Mouse (Mus musculus): Measurements from ENCODE around the gene Eif3c. TPM values are rescaled to one million over a fixed set of nuclear protein-coding genes. Genes with fewer than 3 reads are reported as not detected.
A peak's percentile ranks its signal among the peaks of the same experiment; 100 is the strongest.

Eif3c gene
- polyA plus RNA-seq (2016; fragmentation: Nextera tagmentation; extraction: Ambion mirVana), result 230 and 241 TPM in 2 replicates

DNA sequence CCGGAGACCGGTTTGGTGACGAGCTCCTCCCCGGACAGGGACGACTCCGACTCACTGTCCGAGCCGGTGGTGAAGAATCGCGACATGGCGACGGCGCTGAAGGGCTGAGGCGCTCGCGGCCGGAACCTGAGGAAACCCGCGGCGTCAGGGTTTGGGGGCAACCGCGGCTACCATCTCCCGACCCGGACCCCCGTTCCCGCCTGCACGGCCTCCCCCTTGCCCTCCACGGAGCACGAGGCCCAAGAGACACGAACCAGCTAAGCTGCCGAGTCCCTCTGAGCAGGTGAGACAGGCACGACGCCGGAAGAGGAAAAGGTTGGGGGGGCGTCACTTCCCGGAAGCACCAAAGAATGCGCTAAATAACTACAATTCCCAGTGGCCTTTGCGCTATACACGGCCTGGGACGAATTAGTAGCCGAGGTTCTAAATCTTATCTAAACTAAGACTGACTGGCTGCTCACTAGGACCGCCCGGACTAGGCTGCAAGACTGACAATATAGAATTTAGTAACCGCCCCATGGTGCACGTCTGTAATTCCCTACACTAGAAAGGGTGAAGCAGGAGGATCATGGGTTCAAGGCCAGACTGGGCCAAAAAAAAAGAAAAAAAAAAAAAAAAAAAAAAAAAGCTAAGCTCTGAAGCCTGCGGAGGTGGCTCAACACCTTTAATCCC lies at the start of gene Eif3c:
Gene Eif3c (minus strand): TSS at position 318 of the 672 bp plus-strand sequence.
- peaks cover 37% of the 10 kb centered on the region for H3K36me3 ChIP-seq
- H3K4me3 ChIP-seq, result peak within 1 kb of the TSS; percentile 86
- H3K27me3 ChIP-seq (ENCODE audit: low read depth, poor library complexity, severe bottlenecking), result no peaks in the 10 kb centered on the region
- peak; percentile 91 for DNase-seq (ENCODE audit: low spot score)
- peak within 1 kb of the TSS; percentile 89 for H3K27ac ChIP-seq
- whole genome bisulfite sequencing, result under 1% methylated on average over 46 of the region's 46 CpGs
- H3K4me1 ChIP-seq, result peaks cover 9% of the 10 kb centered on the region
- no peaks in the 10 kb centered on the region for H3K9me3 ChIP-seq (replicated peaks)

DNA sequence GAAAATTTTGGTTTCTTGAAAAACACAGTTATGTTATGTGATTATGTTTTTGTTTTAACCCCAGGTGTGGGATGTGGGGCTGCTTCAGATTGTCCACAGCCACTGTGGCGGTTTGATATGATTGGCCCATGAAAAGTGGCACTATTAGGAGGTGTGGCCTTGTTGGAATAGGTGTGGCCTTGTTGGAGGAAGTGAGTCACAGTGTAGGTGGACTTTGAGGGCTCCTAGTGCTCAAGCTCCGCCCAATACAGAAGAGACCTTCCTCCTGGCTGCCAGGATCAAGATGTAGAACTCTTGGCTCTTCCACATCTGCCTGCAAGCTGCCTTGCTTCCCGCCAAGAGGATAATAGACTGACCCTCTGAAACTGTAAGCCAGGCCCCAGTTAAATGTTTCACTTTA lies 46.5 kb upstream of the Eif3c start:
- Histone ChIP-seq H3K27ac (no peak overlapping the region), H3K4me1 (no peaks in the 10 kb centered on the region), H3K36me3 (no peaks in the 10 kb centered on the region), H3K27me3 (ENCODE audit: low read depth, poor library complexity, severe bottlenecking) (no peaks in the 10 kb centered on the region), H3K4me3 (no peak overlapping the region), H3K9me3 (replicated peaks) (no peaks in the 10 kb centered on the region)
- WGBS, result 79% methylated on average over 3 of the region's 3 CpGs
- no peak for DNase-seq (ENCODE audit: low spot score)

DNA sequence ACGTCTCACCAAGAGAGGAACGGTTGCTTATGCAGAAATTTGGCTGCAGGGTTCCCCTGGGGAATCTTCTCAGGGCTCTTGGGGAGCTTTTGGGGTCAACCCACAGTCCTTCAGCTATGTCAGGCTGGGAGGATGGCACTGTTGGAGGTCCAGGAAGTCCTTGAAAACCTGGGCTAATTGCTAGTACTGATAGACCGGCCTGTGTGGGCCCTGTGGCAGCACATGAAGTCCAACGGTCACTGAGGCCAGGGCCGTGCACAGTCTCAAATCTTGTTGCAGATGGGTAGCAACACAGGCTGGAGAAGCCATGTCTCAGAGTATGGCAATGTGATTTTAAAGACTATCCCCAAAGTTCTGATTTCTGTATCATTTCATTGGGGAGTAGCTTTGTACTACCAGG lies 41.6 kb upstream of the Eif3c start:
- H3K36me3 ChIP-seq, result no peaks in the 10 kb centered on the region
- 90% methylated on average over 5 of the region's 5 CpGs for WGBS
- no peaks in the 10 kb centered on the region for H3K9me3 ChIP-seq (replicated peaks)
- H3K4me3 ChIP-seq, result no peak overlapping the region
- no peak overlapping the region for H3K27ac ChIP-seq
- no peaks in the 10 kb centered on the region for H3K4me1 ChIP-seq
- no peaks in the 10 kb centered on the region for H3K27me3 ChIP-seq (ENCODE audit: low read depth, poor library complexity, severe bottlenecking)
- DNase-seq (ENCODE audit: low spot score), result no peak

DNA sequence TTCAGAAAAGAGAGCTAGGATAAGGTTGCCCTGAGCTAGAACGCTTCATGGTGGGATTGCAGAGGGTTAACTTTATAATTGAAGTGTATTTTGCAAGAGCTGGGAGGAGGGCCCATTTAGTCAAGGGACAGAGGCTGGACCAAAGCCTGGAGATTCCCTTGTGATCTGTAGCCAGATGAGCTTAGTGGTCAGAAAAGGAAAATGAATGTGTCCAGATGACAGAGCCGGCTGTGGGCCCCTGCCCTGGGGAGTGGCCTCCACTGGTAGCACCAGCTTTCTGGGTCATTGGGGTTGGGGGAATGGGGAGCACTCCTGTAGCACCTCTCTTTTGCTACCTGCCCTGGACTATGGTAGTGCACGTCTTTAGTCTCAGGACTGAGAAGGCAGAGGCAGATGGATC lies 40.9 kb upstream of the Eif3c start:
- H3K27me3 ChIP-seq (ENCODE audit: low read depth, poor library complexity, severe bottlenecking), result no peaks in the 10 kb centered on the region
- DNase-seq (ENCODE audit: low spot score), result no peak

DNA sequence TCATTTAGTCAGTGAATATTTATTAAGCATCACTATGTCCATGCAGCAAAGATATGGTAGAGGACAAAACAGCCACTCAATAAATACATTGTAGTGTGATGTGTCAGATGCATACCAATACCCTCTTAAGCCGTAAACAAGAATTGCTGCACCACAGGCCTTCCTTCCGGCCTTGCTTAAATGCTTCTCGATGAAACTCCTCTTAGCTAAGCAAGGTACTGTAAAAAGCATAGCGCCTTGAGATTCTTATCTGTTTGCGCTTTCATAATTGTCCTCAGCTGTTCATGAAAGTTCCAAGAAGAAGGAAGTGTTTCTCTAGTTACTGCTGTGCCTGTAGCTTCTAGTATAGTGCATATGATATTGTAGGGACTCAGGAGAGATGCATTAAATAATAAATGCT lies 40.4 kb upstream of the Eif3c start:
- no peaks in the 10 kb centered on the region for H3K9me3 ChIP-seq (replicated peaks)
- no peak overlapping the region for H3K4me3 ChIP-seq
- no peaks in the 10 kb centered on the region for H3K4me1 ChIP-seq
- 80% methylated on average over 5 of the region's 5 CpGs for WGBS
- no peaks in the 10 kb centered on the region for H3K27me3 ChIP-seq (ENCODE audit: low read depth, poor library complexity, severe bottlenecking)
- DNase-seq (ENCODE audit: low spot score), result no peak
- H3K36me3 ChIP-seq, result no peaks in the 10 kb centered on the region
- no peak overlapping the region for H3K27ac ChIP-seq

More for the DNA sequence above, 40.9 kb upstream of the Eif3c start:
- Histone ChIP-seq H3K4me1 (no peaks in the 10 kb centered on the region), H3K36me3 (no peaks in the 10 kb centered on the region), H3K27ac (no peak overlapping the region), H3K4me3 (no peak overlapping the region), H3K9me3 (replicated peaks) (no peaks in the 10 kb centered on the region)
- 83% methylated on average over 3 of the region's 3 CpGs for WGBS

DNA sequence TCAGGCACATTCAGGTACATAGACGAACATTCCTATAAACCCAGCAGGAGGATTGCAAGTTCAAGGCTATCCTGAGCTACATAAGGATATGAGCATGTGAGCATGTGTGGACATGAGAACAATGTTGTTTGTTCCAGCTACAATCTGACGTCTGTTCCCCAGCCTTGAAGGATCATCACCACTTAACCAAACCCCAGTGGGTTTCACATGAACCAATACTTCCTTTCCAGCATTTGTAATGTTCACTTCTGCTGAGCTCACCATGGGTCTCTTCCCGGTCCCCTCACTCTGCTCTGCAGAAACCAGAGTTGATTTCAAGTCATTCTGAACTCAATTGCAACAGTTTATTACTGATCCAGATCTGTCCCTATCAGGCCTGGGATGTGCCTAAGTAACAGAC lies 36.4 kb upstream of the Eif3c start:
- DNase-seq (ENCODE audit: low spot score), result no peak
- H3K9me3 ChIP-seq (replicated peaks), result no peaks in the 10 kb centered on the region
- H3K27ac ChIP-seq, result no peak overlapping the region
- peaks cover 8% of the 10 kb centered on the region for H3K4me1 ChIP-seq
- 85% methylated on average over 3 of the region's 3 CpGs for WGBS
- no peak overlapping the region for H3K4me3 ChIP-seq
- no peaks in the 10 kb centered on the region for H3K27me3 ChIP-seq (ENCODE audit: low read depth, poor library complexity, severe bottlenecking)
- H3K36me3 ChIP-seq, result no peaks in the 10 kb centered on the region

DNA sequence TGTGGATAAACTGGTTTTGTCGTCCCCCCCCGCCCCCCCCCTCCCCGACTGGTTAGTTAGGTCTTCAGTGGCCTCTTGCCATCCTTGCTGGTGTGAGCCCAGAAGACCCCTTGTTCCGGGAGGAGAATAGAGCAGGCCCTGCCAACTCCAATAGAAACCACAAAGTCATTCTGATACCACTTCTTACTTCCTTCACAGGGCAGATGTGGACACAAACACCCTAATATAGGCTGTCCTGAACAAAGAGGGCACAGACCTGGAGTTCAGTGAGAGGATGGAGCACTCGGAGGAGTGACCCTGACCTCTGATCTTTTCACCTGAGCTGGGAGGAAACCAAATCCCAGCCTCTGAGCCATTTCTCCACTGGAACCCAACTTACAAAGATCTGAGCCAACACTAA lies 35.7 kb upstream of the Eif3c start:
- H3K4me1 ChIP-seq, result peaks cover 8% of the 10 kb centered on the region
- WGBS, result 49% methylated on average over 5 of the region's 5 CpGs
- H3K4me3 ChIP-seq, result no peak overlapping the region
- no peak overlapping the region for H3K27ac ChIP-seq
- H3K27me3 ChIP-seq (ENCODE audit: low read depth, poor library complexity, severe bottlenecking), result no peaks in the 10 kb centered on the region
- no peaks in the 10 kb centered on the region for H3K36me3 ChIP-seq
- no peaks in the 10 kb centered on the region for H3K9me3 ChIP-seq (replicated peaks)
- no peak for DNase-seq (ENCODE audit: low spot score)

DNA sequence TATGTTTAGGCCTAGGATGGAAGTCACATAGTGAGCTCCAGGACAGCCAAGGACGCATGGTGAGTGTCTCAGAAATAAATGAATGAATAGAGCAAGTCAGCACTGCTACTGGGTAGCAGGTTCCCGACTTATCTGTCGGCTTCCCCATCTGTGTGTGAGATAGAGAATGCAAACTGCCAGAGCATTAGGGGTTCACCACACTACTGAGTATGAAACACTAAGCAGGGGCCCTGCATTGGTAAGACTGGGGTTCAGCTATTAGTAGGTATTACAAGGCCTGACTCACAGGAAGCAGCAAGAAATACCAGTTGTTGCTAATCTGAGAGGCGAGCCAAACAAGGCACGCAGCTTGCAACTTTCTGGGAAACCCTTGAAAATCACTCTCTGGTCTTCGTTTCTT lies 32.7 kb upstream of the Eif3c start:
- 89% methylated on average over 6 of the region's 6 CpGs for WGBS

DNA sequence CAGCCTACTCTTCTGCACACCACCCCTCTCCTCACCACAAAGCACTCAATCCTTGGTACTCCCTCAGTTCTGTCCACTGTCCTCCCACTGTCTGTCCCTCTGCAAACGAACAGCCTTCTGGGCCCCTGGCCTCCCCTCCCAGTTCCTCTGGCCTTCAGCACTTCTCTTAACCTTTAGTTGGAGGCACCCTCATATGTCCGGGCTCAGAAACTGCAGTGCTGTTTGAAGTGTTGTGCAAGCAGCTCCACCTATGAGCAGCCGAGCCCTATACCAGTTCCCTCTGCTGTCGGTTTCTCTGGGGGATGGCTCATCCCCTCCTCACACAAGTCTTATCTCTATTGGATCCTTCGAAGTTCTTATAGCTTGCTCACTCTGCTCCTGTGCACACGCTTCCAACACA lies 30.2 kb upstream of the Eif3c start:
- H3K4me3 ChIP-seq, result no peak overlapping the region
- 71% methylated on average over 6 of the region's 6 CpGs for WGBS
- peaks cover 4% of the 10 kb centered on the region; the same call in 1 of the 2 replicates for H3K27me3 ChIP-seq (ENCODE audit: low read depth, poor library complexity, severe bottlenecking)
- no peaks in the 10 kb centered on the region for H3K36me3 ChIP-seq
- peaks cover 8% of the 10 kb centered on the region for H3K4me1 ChIP-seq
- no peak overlapping the region for H3K27ac ChIP-seq
- no peak for DNase-seq (ENCODE audit: low spot score)
- H3K9me3 ChIP-seq (replicated peaks), result no peaks in the 10 kb centered on the region

More for the DNA sequence above, 32.7 kb upstream of the Eif3c start:
- no peaks in the 10 kb centered on the region for H3K9me3 ChIP-seq (replicated peaks)
- H3K4me1 ChIP-seq, result peaks cover 8% of the 10 kb centered on the region
- no peak overlapping the region for H3K4me3 ChIP-seq
- no peaks in the 10 kb centered on the region; the same call in 1 of the 2 replicates for H3K27me3 ChIP-seq (ENCODE audit: low read depth, poor library complexity, severe bottlenecking)
- no peak for DNase-seq (ENCODE audit: low spot score)
- no peak overlapping the region for H3K27ac ChIP-seq
- H3K36me3 ChIP-seq, result no peaks in the 10 kb centered on the region

DNA sequence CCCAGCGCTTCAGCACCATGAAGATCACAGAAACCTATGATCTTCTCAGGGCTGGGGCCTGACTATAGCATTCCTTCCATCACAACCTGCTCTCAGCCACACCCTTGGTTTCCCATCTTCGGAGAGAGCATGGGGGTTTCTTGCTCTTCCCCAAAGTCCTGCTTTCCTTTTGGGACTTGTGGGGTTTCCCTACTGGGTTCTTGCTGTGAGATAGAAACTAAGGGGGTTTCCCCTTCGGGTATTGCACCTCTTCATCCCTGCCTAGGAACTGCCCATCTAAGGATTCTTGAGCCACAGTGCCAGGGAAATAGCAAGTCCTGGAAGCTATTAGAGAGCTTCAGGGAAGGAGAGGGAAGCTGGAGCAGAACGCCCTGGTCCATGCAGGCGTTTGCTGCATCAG lies 29.7 kb upstream of the Eif3c start:
- no peak overlapping the region for H3K4me3 ChIP-seq
- H3K36me3 ChIP-seq, result no peaks in the 10 kb centered on the region
- peaks cover 3% of the 10 kb centered on the region for H3K4me1 ChIP-seq
- DNase-seq (ENCODE audit: low spot score), result no peak
- peaks cover 4% of the 10 kb centered on the region; the same call in 1 of the 2 replicates for H3K27me3 ChIP-seq (ENCODE audit: low read depth, poor library complexity, severe bottlenecking)
- no peaks in the 10 kb centered on the region for H3K9me3 ChIP-seq (replicated peaks)
- no peak overlapping the region for H3K27ac ChIP-seq
- WGBS, result 81% methylated on average over 5 of the region's 5 CpGs

DNA sequence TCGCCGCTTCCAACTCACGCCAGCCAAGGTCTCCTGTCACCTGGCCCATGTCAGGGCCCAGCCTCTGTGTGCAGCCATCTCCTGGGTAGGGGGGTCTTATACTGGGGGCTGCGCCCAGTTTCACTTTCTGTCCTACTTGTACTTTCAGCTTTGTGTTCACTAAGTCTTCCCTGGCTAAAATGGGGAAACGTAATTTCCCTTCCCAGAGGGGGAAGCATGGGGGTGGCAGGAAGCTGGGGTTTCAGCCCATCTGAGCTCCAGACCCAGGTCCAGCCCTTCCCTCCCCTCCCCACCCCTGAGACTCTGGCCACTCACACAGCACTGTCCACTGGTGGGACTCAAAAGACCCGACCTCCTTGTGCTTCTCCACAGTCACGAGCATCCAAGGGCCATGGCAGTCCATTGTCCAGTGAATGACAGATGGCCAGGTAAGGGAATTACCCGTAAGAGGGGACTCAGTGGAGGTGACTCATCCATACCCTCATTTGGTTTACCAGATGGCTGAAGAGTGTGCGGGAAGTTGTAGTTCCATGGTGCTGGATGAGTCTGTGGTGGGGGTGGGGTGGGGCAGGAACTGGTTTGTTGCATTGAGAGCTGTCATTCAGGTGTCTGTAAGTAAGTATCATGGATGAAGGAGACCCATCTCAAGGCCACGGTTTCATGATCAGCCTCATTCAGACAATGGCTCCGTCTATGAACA lies 28.8 kb upstream of the Eif3c start, which contains the start of gene Il27:
Gene Il27 (minus strand): TSS at position 80 of the 700 bp plus-strand sequence.
- DNase-seq (ENCODE audit: low spot score), result no peak
- no peaks in the 10 kb centered on the region for H3K36me3 ChIP-seq
- H3K4me1 ChIP-seq, result no peaks in the 10 kb centered on the region
- WGBS, result 83% methylated on average over 11 of the region's 11 CpGs
- no peak within 1 kb of the TSS for H3K4me3 ChIP-seq
- no peak within 1 kb of the TSS for H3K27ac ChIP-seq
- peaks cover 4% of the 10 kb centered on the region; the same call in 1 of the 2 replicates for H3K27me3 ChIP-seq (ENCODE audit: low read depth, poor library complexity, severe bottlenecking)
- H3K9me3 ChIP-seq (replicated peaks), result no peaks in the 10 kb centered on the region

DNA sequence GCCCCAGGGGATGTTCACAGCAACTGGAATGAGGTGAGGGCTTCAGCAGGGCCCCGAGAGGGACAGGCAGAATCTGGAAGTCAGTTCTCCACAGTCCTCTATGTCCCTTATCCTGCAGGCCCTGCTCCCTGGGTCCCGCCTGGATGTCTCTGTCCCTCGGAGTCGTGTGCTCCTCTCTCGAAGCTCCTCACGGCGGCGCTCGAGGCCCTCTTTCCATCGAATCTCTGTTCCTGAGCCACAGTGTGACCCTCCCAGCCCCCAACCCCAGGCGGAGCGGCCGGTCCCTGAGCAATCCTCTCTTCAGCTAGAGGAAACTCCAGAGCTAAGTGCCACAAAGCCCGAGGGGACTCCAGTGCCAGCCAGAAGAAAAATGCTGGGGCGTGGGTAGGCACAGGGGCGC lies 21.6 kb upstream of the Eif3c start:
- H3K9me3 ChIP-seq (replicated peaks), result no peaks in the 10 kb centered on the region
- peak; percentile 80 for DNase-seq (ENCODE audit: low spot score)
- H3K4me3 ChIP-seq, result peak overlapping the region; percentile 21
- H3K36me3 ChIP-seq, result no peaks in the 10 kb centered on the region
- H3K27ac ChIP-seq, result peak overlapping the region; percentile 66
- H3K4me1 ChIP-seq, result peaks cover 18% of the 10 kb centered on the region
- 4% methylated on average over 16 of the region's 16 CpGs for WGBS
- H3K27me3 ChIP-seq (ENCODE audit: low read depth, poor library complexity, severe bottlenecking), result peaks cover 45% of the 10 kb centered on the region

DNA sequence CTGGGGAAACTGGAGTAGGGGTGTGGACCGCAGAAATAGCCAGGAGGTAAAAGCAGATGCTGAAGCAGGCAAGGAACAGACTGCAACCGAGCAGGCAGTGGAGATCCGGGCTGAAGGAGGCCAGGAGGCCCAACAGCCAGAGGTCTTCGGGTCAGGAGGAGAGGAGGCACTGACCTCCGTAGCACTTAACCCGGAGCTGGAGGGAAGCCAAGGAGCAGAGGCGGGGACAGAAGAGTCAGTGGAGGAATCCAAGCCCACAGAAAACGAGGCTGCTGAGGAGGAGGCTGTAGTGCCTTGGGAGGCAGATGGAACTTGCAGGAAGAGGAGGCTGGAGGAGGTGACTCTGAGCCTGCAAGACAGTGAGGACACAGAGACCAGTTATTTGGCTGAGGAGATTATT lies 20.6 kb upstream of the Eif3c start:
- 68% methylated on average over 8 of the region's 8 CpGs for WGBS
- peaks cover 41% of the 10 kb centered on the region for H3K27me3 ChIP-seq (ENCODE audit: low read depth, poor library complexity, severe bottlenecking)

More for the DNA sequence above, 20.6 kb upstream of the Eif3c start:
- Histone ChIP-seq H3K4me1 (peaks cover 24% of the 10 kb centered on the region), H3K9me3 (replicated peaks) (no peaks in the 10 kb centered on the region), H3K27ac (peak overlapping the region; percentile 66; the same call in 1 of the 2 replicates), H3K36me3 (no peaks in the 10 kb centered on the region), H3K4me3 (no peak overlapping the region)
- DNase-seq (ENCODE audit: low spot score), result no peak
